Mouse (Mus musculus) heart, embryonic 16.5 days (tissue): ENCODE measurements around the gene Ccdc97. TPM values are rescaled to one million over a fixed set of nuclear protein-coding genes. Genes with fewer than 3 reads are reported as not detected.

Source experiments
- ATAC-seq: fragments of 200-750 bp; cut with Nextera tagmentation; replicated peaks from 2 replicates; pipeline ENCODE4 v1.8.0; 2017; ENCODE audit warnings: moderate number of reproducible peaks; ENCODE audit not compliant: insufficient read depth, low FRiP score; ENCODE audit errors: extremely low read depth
- H3K27ac ChIP-seq: fragments of 300-500 bp; sonication (generic); 2 replicates; pipeline ENCODE4 v1.5.1; 2014; ENCODE audit warnings: mild to moderate bottlenecking, low read length, control low read depth, moderate library complexity
- H3K27me3 ChIP-seq: fragments of 300-500 bp; sonication (generic); 2 replicates; pipeline ENCODE4 v1.6.1; 2014; ENCODE audit warnings: low read length, mixed read lengths; ENCODE audit not compliant: control insufficient read depth, insufficient read depth
- H3K36me3 ChIP-seq: fragments of 300-500 bp; sonication (generic); 2 replicates; pipeline ENCODE4 v1.6.1; 2014; ENCODE audit not compliant: control insufficient read depth, insufficient read depth
- H3K4me1 ChIP-seq: fragments of 300-500 bp; sonication (generic); 2 replicates; pipeline ENCODE4 v1.6.1; 2014; ENCODE audit warnings: low read length, mixed read lengths; ENCODE audit not compliant: control insufficient read depth, insufficient read depth
- H3K4me2 ChIP-seq: fragments of 300-500 bp; sonication (generic); 2 replicates; pipeline ENCODE4 v1.6.1; 2014; ENCODE audit warnings: low read depth, mild to moderate bottlenecking, control low read depth, low read length
- H3K4me3 ChIP-seq: fragments of 300-500 bp; sonication (generic); 2 replicates; pipeline ENCODE4 v1.5.1; 2014; ENCODE audit warnings: mild to moderate bottlenecking, control low read depth, low read length
- H3K9ac ChIP-seq: fragments of 300-500 bp; sonication (generic); 2 replicates; pipeline ENCODE4 v1.6.1; 2014; ENCODE audit warnings: low read length, control low read depth
- H3K9me3 ChIP-seq: fragments of 300-500 bp; sonication (generic); replicated peaks from 2 replicates; pipeline ENCODE4 v1.6.1; 2016; ENCODE audit warnings: low read length; ENCODE audit not compliant: control insufficient read depth
- WGBS: fragments of 180-500 bp; shearing (Covaris S2); extraction: QIAGEN DNeasy Blood & Tissue Kit; methylation state at CpG from one replicate; pipeline ENCODE4 v1.1.7; 2014; 5-methylcytosine and 5-hydroxymethylcytosine counted together
- polyA plus RNA-seq: library from polyadenylated mRNA; unstranded; fragments of >200 nt; fragmentation: Nextera tagmentation; extraction: Ambion mirVana; gene quantifications from 2 replicates; pipeline ENCODE4 v1.2.1, GENCODE M21; 2015

Gene Ccdc97
- 19.9 and 23.0 TPM in 2 replicates for polyA plus RNA-seq

DNA sequence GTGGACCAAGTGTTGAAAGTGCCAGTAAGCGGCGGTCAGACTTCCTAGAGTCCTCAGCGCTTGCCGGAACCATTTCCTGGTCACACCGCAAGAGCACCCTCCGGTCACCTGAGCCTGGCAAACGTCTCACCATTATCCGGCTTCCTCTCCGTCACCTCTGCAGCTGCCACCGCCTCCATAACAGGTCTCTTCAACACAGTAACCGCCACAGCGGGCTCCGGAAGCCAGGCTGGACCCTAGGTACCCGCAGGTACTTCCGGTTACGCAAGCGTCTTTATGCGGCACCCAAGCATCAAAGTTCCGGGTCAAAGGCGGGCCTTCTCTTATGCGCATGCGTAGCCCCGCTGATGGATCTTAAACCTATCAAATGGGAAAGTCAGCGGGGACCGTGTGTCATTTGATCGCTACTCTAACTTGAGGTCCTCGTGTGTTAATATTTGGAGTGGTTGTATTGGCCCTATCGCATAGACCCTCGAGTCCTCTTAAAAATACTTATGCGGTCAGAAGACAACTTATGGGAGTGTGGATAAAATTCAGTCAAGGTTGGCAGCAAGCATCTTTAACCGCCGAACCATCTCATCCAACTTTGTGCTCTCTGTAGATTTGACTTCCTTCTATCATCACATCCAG, at the start of gene Ccdc97:
Ccdc97 (minus strand) TSS at position 301 of the 630 bp plus-strand sequence.
- peaks cover 16% of the 10 kb centered on the region for H3K4me1 ChIP-seq
- peak; percentile 81 for ATAC-seq
- no peaks in the 10 kb centered on the region for H3K27me3 ChIP-seq
- H3K9me3 ChIP-seq = no peaks in the 10 kb centered on the region
- H3K9ac ChIP-seq = peak within 1 kb of the TSS; percentile 75
- whole genome bisulfite sequencing = 2% methylated on average over 32 of the region's 32 CpGs
- H3K4me2 ChIP-seq = peak within 1 kb of the TSS; percentile 76
- peak within 1 kb of the TSS; percentile 66 for H3K4me3 ChIP-seq
- H3K27ac ChIP-seq = peak within 1 kb of the TSS; percentile 79
- H3K36me3 ChIP-seq = peaks cover 43% of the 10 kb centered on the region

DNA sequence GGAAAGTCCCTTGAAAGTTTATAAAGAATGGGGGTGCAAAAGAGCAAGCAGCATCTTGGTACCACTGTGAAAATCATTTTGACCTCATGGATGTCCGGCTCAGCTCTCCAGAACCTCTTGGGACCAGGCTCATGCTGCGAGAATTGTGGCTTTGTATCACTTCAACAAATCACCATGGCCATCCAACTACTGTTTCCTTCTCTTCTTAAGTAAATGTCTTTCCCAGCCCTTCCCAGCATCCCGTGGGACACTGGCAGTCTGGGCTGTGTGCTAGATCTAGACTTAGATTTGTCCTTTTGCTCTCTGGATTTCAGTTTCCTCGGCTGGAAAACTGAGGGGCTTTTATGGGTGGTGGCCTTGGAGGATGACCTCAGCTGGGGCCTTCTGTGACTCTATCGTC, 49.3 kb upstream of the Ccdc97 start:
- H3K36me3 ChIP-seq = peaks cover 11% of the 10 kb centered on the region

DNA sequence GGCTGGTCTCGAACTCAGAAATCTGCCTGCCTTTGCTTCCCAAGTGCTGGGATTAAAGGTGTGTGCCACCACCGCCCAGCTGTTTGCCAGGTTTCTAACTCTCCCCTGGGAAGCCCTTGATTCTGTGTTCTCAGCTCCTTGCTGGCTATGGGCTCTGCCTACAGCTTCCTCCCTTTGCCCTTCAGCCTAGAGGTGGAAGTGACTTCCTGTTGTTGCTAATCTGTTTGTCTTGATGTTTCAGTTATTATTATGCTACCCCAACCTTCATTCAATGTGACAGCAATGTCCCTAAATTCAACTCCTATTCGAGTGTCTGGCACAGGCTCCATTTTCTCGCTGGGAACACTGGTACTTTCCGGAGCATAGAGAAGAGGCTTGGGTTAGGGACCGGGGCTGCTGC, 47.2 kb upstream of the Ccdc97 start:
- H3K4me1 ChIP-seq = peaks cover 2% of the 10 kb centered on the region; the same call in 1 of the 2 replicates
- no peak overlapping the region for H3K4me3 ChIP-seq
- WGBS = 74% methylated on average over 6 of the region's 6 CpGs
- no peak for ATAC-seq
- no peak overlapping the region for H3K27ac ChIP-seq
- H3K36me3 ChIP-seq = peaks cover 15% of the 10 kb centered on the region
- H3K4me2 ChIP-seq = no peak overlapping the region
- H3K9ac ChIP-seq = no peak overlapping the region
- H3K9me3 ChIP-seq = no peaks in the 10 kb centered on the region
- no peaks in the 10 kb centered on the region for H3K27me3 ChIP-seq

More for the DNA sequence above, 49.3 kb upstream of the Ccdc97 start:
- 82% methylated on average over 5 of the region's 5 CpGs for WGBS
- H3K27ac ChIP-seq = no peak overlapping the region
- no peak overlapping the region for H3K4me2 ChIP-seq
- no peak overlapping the region for H3K4me3 ChIP-seq
- H3K27me3 ChIP-seq = no peaks in the 10 kb centered on the region
- ATAC-seq = no peak
- no peaks in the 10 kb centered on the region for H3K9me3 ChIP-seq
- H3K9ac ChIP-seq = no peak overlapping the region
- H3K4me1 ChIP-seq = 0 out of 2 replicates have a peak, but pooled peaks cover 2% of the 10 kb centered on the region

DNA sequence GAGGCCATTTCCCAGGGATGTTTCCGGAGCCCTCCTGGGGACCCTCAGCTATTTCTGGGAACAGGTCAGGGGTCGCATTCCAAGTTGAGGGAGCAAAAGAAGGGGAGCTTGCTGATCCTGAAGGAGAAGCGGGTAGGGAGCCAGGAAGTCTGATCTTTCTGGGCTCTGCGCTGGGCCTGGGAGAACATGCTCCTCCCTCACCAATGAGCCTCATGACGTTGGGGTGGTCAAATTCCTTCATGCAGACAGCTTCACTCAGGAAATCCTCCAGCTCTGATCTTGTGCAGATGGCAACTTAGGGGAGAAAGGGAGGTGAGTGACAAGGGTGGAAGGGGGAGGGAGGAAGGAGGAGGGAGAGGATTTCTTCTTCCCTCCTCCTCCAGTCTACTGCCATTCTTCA, 45.3 kb upstream of the Ccdc97 start:
- Histone ChIP-seq H3K9ac (no peak overlapping the region), H3K36me3 (peaks cover 16% of the 10 kb centered on the region), H3K9me3 (no peaks in the 10 kb centered on the region), H3K27ac (peak overlapping the region; percentile 17), H3K4me2 (no peak overlapping the region), H3K4me3 (no peak overlapping the region), H3K27me3 (no peaks in the 10 kb centered on the region), H3K4me1 (peaks cover 2% of the 10 kb centered on the region; the same call in 1 of the 2 replicates)
- 34% methylated on average over 5 of the region's 5 CpGs for WGBS
- peak; percentile 20; the same call in 1 of the 2 replicates for ATAC-seq

DNA sequence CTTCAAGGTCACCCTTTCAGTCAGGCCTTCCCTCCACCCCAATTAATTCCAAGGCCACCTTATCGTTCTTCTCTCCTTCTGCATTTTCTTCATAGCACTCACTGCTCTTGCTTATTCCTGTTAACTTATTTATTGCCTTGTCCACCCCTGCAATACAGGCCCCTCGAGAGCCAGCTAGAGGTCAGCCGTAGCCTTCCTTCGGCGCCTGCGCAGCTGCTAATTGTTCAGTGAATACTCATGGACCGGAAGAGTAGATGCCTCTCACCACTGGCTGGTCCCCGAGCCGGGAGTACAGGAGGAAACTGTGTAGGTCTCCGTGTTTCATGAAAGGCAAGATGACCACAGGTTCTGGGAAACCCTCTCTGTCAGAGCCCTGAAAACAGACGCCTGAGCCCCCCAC, 44.8 kb upstream of the Ccdc97 start:
- H3K36me3 ChIP-seq = peaks cover 14% of the 10 kb centered on the region
- ATAC-seq = no peak

DNA sequence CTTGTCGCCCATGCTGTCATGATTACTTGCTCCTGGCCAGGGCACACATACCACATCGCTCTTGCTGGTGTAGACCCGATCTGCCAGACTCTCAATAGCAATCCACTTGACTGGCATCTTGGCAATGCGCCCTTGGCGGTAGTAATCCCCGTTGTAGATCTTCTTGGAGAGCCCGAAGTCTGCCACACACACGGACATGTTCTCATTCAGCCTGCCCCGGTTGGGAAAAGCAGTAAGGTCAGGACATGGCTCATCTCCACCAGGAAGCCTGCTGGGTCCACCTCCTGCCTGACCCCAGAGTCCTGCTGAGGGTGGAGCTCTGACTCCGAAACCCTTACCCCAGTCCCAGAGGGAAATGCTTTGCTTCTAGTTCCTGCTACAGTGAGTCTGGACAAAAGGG, 42.5 kb upstream of the Ccdc97 start:
- Histone ChIP-seq H3K4me3 (no peak overlapping the region), H3K4me1 (peaks cover 2% of the 10 kb centered on the region; the same call in 1 of the 2 replicates), H3K27me3 (no peaks in the 10 kb centered on the region), H3K4me2 (no peak overlapping the region), H3K9me3 (no peaks in the 10 kb centered on the region), H3K27ac (no peak overlapping the region), H3K9ac (no peak overlapping the region), H3K36me3 (peaks cover 5% of the 10 kb centered on the region; the same call in 1 of the 2 replicates)
- WGBS = 49% methylated on average over 10 of the region's 10 CpGs
- 0 out of 2 replicates have a peak, but pooled peaks have one; percentile 7 for ATAC-seq

More for the DNA sequence above, 44.8 kb upstream of the Ccdc97 start:
- H3K4me3 ChIP-seq = no peak overlapping the region
- no peak overlapping the region for H3K4me2 ChIP-seq
- no peaks in the 10 kb centered on the region for H3K9me3 ChIP-seq
- no peaks in the 10 kb centered on the region for H3K27me3 ChIP-seq
- H3K4me1 ChIP-seq = peaks cover 2% of the 10 kb centered on the region; the same call in 1 of the 2 replicates
- H3K9ac ChIP-seq = no peak overlapping the region
- H3K27ac ChIP-seq = peak overlapping the region; percentile 17
- 52% methylated on average over 11 of the region's 11 CpGs for WGBS

DNA sequence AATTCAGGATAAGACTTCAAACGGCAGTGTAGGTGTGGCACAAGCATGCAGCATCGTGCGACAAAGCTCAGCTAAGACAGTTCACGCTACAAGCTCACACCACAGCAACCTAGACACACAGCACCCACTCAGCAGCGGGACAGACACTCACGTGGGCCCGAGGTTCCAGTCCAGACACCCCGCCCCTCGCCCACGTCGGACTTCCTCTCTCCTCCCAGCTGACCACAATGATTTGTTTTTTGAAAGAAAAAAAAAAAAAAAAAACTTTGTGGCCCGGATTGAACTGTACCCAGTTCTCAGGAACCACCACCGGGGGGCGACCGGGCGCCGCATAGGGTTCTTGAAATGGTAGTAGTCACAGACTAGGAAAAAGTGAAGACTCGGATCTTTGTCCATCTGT, 37.1 kb upstream of the Ccdc97 start:
- WGBS = under 1% methylated on average over 18 of the region's 18 CpGs

DNA sequence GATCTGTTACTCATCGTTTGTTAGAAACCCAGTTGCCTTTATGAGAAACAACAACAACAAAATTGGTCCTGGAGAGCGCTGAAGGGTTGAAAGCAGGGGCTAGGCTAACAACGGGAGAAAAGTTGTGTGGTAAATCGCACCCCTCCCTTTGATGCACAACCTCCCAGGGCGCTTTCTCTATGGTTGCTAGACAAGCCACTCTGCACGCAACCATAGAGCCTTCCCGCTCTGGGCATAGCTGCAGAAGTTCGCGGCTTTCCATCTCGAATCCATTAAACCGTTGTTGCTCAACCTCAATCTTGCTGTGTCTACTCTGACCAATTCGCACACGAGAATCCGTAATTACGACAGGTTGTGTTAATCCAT, 36.6 kb upstream of the Ccdc97 start:
- under 1% methylated on average over 15 of the region's 15 CpGs for WGBS

More for the DNA sequence above, 37.1 kb upstream of the Ccdc97 start:
- H3K27me3 ChIP-seq = no peaks in the 10 kb centered on the region
- H3K4me3 ChIP-seq = peak overlapping the region; percentile 85
- H3K27ac ChIP-seq = peak overlapping the region; percentile 95
- peaks cover 19% of the 10 kb centered on the region for H3K4me1 ChIP-seq
- H3K36me3 ChIP-seq = peaks cover 3% of the 10 kb centered on the region; the same call in 1 of the 2 replicates
- ATAC-seq = peak; percentile 6
- H3K4me2 ChIP-seq = peak overlapping the region; percentile 97
- H3K9me3 ChIP-seq = no peaks in the 10 kb centered on the region
- H3K9ac ChIP-seq = peak overlapping the region; percentile 71

DNA sequence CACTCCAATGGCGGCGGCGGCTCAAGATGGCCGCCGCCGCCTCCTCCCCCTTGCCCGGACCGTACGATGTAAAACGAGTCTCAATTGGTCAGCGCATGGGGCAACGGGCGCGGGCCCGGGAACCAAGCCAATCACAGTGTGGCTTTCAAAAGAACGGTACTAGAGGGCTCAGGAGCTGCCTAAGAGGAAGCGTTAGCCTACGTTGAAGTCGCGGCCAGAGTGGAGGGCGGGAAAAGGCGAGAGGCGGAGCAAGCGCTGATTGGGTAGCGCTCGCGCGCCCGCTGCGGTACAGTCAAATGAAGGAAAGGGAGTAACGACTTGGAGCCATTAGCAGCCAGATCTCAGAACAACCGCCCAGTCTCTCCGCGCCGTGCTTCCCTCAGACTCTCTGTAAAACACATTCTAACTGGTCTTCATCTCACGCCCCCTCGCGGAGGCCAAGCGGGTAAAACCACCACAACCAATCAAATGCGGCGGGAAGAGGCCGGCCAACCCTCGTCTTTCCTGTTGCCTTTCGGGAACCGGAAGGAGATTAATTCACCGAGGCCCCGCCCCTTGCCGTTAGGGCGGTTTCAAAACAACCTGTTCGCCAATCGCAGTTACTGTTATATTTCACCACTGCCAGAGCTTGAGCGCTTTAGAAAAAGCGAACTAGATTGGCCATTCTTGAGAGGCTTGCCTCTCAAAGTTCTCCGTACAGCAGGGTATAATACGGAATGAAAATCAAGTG, 36.0 kb upstream of the Ccdc97 start, which contains the start of gene Hnrnpul1:
Hnrnpul1 (minus strand) TSS at position 20 of the 730 bp plus-strand sequence.
- ATAC-seq = peak; percentile 90
- peaks cover 11% of the 10 kb centered on the region; the same call in 1 of the 2 replicates for H3K36me3 ChIP-seq
- under 1% methylated on average over 55 of the region's 55 CpGs for WGBS

More for the DNA sequence above, 36.6 kb upstream of the Ccdc97 start:
- Histone ChIP-seq H3K9me3 (no peaks in the 10 kb centered on the region), H3K4me2 (peak overlapping the region; percentile 97), H3K4me3 (peak overlapping the region; percentile 85), H3K27me3 (no peaks in the 10 kb centered on the region), H3K9ac (peak overlapping the region; percentile 71), H3K4me1 (peaks cover 19% of the 10 kb centered on the region), H3K27ac (peak overlapping the region; percentile 95), H3K36me3 (peaks cover 8% of the 10 kb centered on the region; the same call in 1 of the 2 replicates)
- ATAC-seq = peak; percentile 46

More for the DNA sequence above, 36.0 kb upstream of the Ccdc97 start, which contains the start of gene Hnrnpul1:
- peak within 1 kb of the TSS; percentile 98 for H3K27ac ChIP-seq
- H3K4me1 ChIP-seq = peaks cover 19% of the 10 kb centered on the region
- H3K27me3 ChIP-seq = no peaks in the 10 kb centered on the region
- H3K9me3 ChIP-seq = no peaks in the 10 kb centered on the region
- peak within 1 kb of the TSS; percentile 85 for H3K4me3 ChIP-seq
- peak within 1 kb of the TSS; percentile 97 for H3K4me2 ChIP-seq
- H3K9ac ChIP-seq = peak within 1 kb of the TSS; percentile 100
